Mouse (Mus musculus): ENCODE results near the gene Meox1.

DNA sequence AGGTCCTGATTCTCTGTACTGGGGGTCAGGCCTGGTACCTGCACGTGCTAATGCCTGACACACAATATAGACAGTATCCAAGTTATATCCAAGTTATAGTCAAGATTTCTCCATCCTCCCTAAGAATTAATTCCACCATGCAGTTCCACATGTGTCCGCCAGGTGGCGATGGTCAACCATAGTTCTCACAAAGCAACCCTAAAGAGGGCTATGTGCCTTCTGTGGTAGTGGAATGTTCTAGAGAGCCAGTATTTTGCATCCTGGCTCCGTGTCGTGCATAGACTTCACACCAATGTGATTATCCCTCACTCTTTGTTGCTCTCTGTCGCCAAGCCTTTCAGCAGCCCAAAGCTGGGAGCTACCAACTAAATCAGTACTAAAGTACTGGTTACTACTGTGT, 25.5 kb upstream of the Meox1 start:
- TF ChIP-seq GATA1 (IDR thresholded peaks at IDR 0.05; ENCODE audit: low read length) = no peak
- no peak for TF ChIP-seq TAL1 (IDR thresholded peaks at IDR 0.05; ENCODE audit: low read length)

Data from erythroblast, embryonic 14.5 days (primary cell).